Mouse (Mus musculus): ENCODE data around the gene Atp13a2. TPM values are rescaled to one million over a fixed set of nuclear protein-coding genes. Genes with fewer than 3 reads are reported as not detected.

The Atp13a2 gene
- polyA plus RNA-seq, 1 experiment from 2014 or later, result 15.8 TPM

GRCm38 (mm10) chr4:140981605-140982004 is 5.1 kb upstream of the Atp13a2 start:
- no peak for ATAC-seq
- Histone ChIP-seq H3K4me3 (ENCODE audit: low read depth, low read length) (no peak overlapping the region), H3K4me1 (ENCODE audit: insufficient read depth) (peaks cover 26% of the 10 kb centered on the region), H3K4me2 (ENCODE audit: low read depth, low read length) (no peak overlapping the region), H3K9ac (replicated peaks) (no peak overlapping the region), H3K9me3 (ENCODE audit: low read length) (no peaks in the 10 kb centered on the region), H3K36me3 (replicated peaks; ENCODE audit: insufficient read depth, low read length) (peaks cover 23% of the 10 kb centered on the region), H3K27me3 (ENCODE audit: insufficient read depth, low read length) (no peaks in the 10 kb centered on the region), H3K27ac (ENCODE audit: low read depth) (no peak overlapping the region)
- TF ChIP-seq EP300 (IDR thresholded peaks at IDR 0.05; ENCODE audit: low read depth) (no peak), CTCF (IDR thresholded peaks at IDR 0.05; ENCODE audit: low read depth) (peak; percentile 54)
- peak; percentile 40 for DNase-seq
- WGBS (ENCODE audit: insufficient replicate concordance), result 98% methylated on average over 2 of the region's 2 CpGs

GRCm38 (mm10) chr4:140982808-140983207 is 3.9 kb upstream of the Atp13a2 start:
- WGBS (ENCODE audit: insufficient replicate concordance), result 51% methylated on average over 4 of the region's 4 CpGs
- Histone ChIP-seq H3K4me1 (ENCODE audit: insufficient read depth) (peaks cover 31% of the 10 kb centered on the region), H3K9me3 (ENCODE audit: low read length) (no peaks in the 10 kb centered on the region), H3K4me3 (ENCODE audit: low read depth, low read length) (no peak overlapping the region), H3K4me2 (ENCODE audit: low read depth, low read length) (no peak overlapping the region), H3K27me3 (ENCODE audit: insufficient read depth, low read length) (no peaks in the 10 kb centered on the region), H3K9ac (replicated peaks) (no peak overlapping the region; the same call in 1 of the 2 replicates), H3K36me3 (replicated peaks; ENCODE audit: insufficient read depth, low read length) (peaks cover 17% of the 10 kb centered on the region), H3K27ac (ENCODE audit: low read depth) (peak overlapping the region; percentile 88)
- DNase-seq, result no peak
- no peak for TF ChIP-seq CTCF (IDR thresholded peaks at IDR 0.05; ENCODE audit: low read depth)
- TF ChIP-seq EP300 (IDR thresholded peaks at IDR 0.05; ENCODE audit: low read depth), result no peak
- ATAC-seq, result no peak

- peak; percentile 78 for DNase-seq
- WGBS (ENCODE audit: insufficient replicate concordance), result 4% methylated on average over 9 of the region's 9 CpGs
- H3K4me3 ChIP-seq (ENCODE audit: low read depth, low read length), result no peak overlapping the region
- H3K9ac ChIP-seq (replicated peaks), result no peak overlapping the region
- H3K27me3 ChIP-seq (ENCODE audit: insufficient read depth, low read length), result no peaks in the 10 kb centered on the region
- peak overlapping the region; percentile 30; the same call in 1 of the 2 replicates for H3K4me2 ChIP-seq (ENCODE audit: low read depth, low read length)
- H3K36me3 ChIP-seq (replicated peaks; ENCODE audit: insufficient read depth, low read length), result peaks cover 14% of the 10 kb centered on the region; the same call in 1 of the 2 replicates
- no peaks in the 10 kb centered on the region for H3K9me3 ChIP-seq (ENCODE audit: low read length)
- TF ChIP-seq EP300 (IDR thresholded peaks at IDR 0.05; ENCODE audit: low read depth) (peak; percentile 46), CTCF (IDR thresholded peaks at IDR 0.05; ENCODE audit: low read depth) (no peak)
- peak; percentile 70 for ATAC-seq
- H3K4me1 ChIP-seq (ENCODE audit: insufficient read depth), result peaks cover 31% of the 10 kb centered on the region
- H3K27ac ChIP-seq (ENCODE audit: low read depth), result peak overlapping the region; percentile 88
These were observed 3.2 kb upstream of the Atp13a2 start for GRCm38 (mm10) chr4:140983442-140983841.

GRCm38 (mm10) chr4:140984544-140984943 is 2.1 kb upstream of the Atp13a2 start:
- ATAC-seq, result no peak

GRCm38 (mm10) chr4:140986024-140986710 is 506 bp upstream of the Atp13a2 start:
- WGBS (ENCODE audit: insufficient replicate concordance), result 30% methylated on average over 15 of the region's 15 CpGs

More at GRCm38 (mm10) chr4:140984544-140984943, 2.1 kb upstream of the Atp13a2 start:
- no peak for DNase-seq
- Histone ChIP-seq H3K27ac (ENCODE audit: low read depth) (peak overlapping the region; percentile 88; the same call in 1 of the 2 replicates), H3K4me3 (ENCODE audit: low read depth, low read length) (no peak overlapping the region), H3K4me2 (ENCODE audit: low read depth, low read length) (no peak overlapping the region), H3K9me3 (ENCODE audit: low read length) (no peaks in the 10 kb centered on the region), H3K27me3 (ENCODE audit: insufficient read depth, low read length) (no peaks in the 10 kb centered on the region), H3K4me1 (ENCODE audit: insufficient read depth) (peaks cover 38% of the 10 kb centered on the region), H3K9ac (replicated peaks) (no peak overlapping the region), H3K36me3 (replicated peaks; ENCODE audit: insufficient read depth, low read length) (peaks cover 3% of the 10 kb centered on the region; the same call in 1 of the 2 replicates)
- TF ChIP-seq EP300 (IDR thresholded peaks at IDR 0.05; ENCODE audit: low read depth) (no peak), CTCF (IDR thresholded peaks at IDR 0.05; ENCODE audit: low read depth) (no peak)
- 78% methylated on average over 6 of the region's 6 CpGs for WGBS (ENCODE audit: insufficient replicate concordance)

GRCm38 (mm10) chr4:140987476-140987875 is 803 bp downstream of the Atp13a2 start:
- H3K27ac ChIP-seq (ENCODE audit: low read depth), result peak overlapping the region; percentile 81
- peak overlapping the region; percentile 96 for H3K4me2 ChIP-seq (ENCODE audit: low read depth, low read length)
- WGBS (ENCODE audit: insufficient replicate concordance), result 13% methylated on average over 7 of the region's 7 CpGs
- H3K36me3 ChIP-seq (replicated peaks; ENCODE audit: insufficient read depth, low read length), result peaks cover 5% of the 10 kb centered on the region
- H3K4me3 ChIP-seq (ENCODE audit: low read depth, low read length), result peak overlapping the region; percentile 81
- peaks cover 38% of the 10 kb centered on the region for H3K4me1 ChIP-seq (ENCODE audit: insufficient read depth)
- peak; percentile 24 for DNase-seq
- peak overlapping the region; percentile 80 for H3K9ac ChIP-seq (replicated peaks)
- H3K27me3 ChIP-seq (ENCODE audit: insufficient read depth, low read length), result no peaks in the 10 kb centered on the region
- no peak for ATAC-seq
- H3K9me3 ChIP-seq (ENCODE audit: low read length), result no peaks in the 10 kb centered on the region
- TF ChIP-seq EP300 (IDR thresholded peaks at IDR 0.05; ENCODE audit: low read depth), result no peak
- TF ChIP-seq CTCF (IDR thresholded peaks at IDR 0.05; ENCODE audit: low read depth), result no peak

More at GRCm38 (mm10) chr4:140986024-140986710, 506 bp upstream of the Atp13a2 start:
- peak overlapping the region; percentile 80; the same call in 1 of the 2 replicates for H3K9ac ChIP-seq (replicated peaks)
- peak; percentile 29 for DNase-seq
- H3K36me3 ChIP-seq (replicated peaks; ENCODE audit: insufficient read depth, low read length), result no peaks in the 10 kb centered on the region
- no peak; the same call in 1 of the 2 replicates for ATAC-seq
- peaks cover 38% of the 10 kb centered on the region for H3K4me1 ChIP-seq (ENCODE audit: insufficient read depth)
- no peak for TF ChIP-seq EP300 (IDR thresholded peaks at IDR 0.05; ENCODE audit: low read depth)
- TF ChIP-seq CTCF (IDR thresholded peaks at IDR 0.05; ENCODE audit: low read depth), result peak; percentile 26; the same call in 1 of the 2 replicates
- no peak overlapping the region for H3K27ac ChIP-seq (ENCODE audit: low read depth)
- no peaks in the 10 kb centered on the region for H3K9me3 ChIP-seq (ENCODE audit: low read length)
- H3K4me3 ChIP-seq (ENCODE audit: low read depth, low read length), result peak overlapping the region; percentile 81
- H3K27me3 ChIP-seq (ENCODE audit: insufficient read depth, low read length), result no peaks in the 10 kb centered on the region
- peak overlapping the region; percentile 96 for H3K4me2 ChIP-seq (ENCODE audit: low read depth, low read length)

Data from liver, postnatal 0 days (tissue).